Mouse (Mus musculus) megakaryocyte, embryonic 14.5 days (primary cell): Measurements from ENCODE around the gene Micu1.

Experiments
- FLI1 ChIP-seq: IDR thresholded peaks from 2 replicates; pipeline ENCODE4 v1.6.1; 2012; ENCODE audit warnings: low read length, inconsistent platforms, mixed read lengths
- GATA1 ChIP-seq: IDR thresholded peaks from 3 replicates; pipeline ENCODE4 v1.6.1; 2012; ENCODE audit warnings: mixed read lengths, low read length, inconsistent platforms, borderline replicate concordance

- TF ChIP-seq GATA1 (no peak), FLI1 (no peak)
Measured at GRCm38 (mm10) chr10:59748699-59749200, 46.5 kb downstream of the Micu1 start.
